Mouse (Mus musculus) inflammation-experienced regulatory T-cells, adult 6 months (primary cell): ENCODE results near the gene Tmem247. TPM values are rescaled to one million over a fixed set of nuclear protein-coding genes. Genes with fewer than 3 reads are reported as not detected.

ENCODE experiments used
- ATAC-seq: one replicate; pipeline ENCODE4 v1.8.0; 2017
- polyA plus RNA-seq, 3 experiments: library from polyadenylated mRNA; unstranded; fragments of 100-300 nt; shearing (Covaris generic); gene quantifications; one replicate each; pipeline ENCODE4 v1.2.1; 2017

Gene Tmem247
- not detected for polyA plus RNA-seq

DNA sequence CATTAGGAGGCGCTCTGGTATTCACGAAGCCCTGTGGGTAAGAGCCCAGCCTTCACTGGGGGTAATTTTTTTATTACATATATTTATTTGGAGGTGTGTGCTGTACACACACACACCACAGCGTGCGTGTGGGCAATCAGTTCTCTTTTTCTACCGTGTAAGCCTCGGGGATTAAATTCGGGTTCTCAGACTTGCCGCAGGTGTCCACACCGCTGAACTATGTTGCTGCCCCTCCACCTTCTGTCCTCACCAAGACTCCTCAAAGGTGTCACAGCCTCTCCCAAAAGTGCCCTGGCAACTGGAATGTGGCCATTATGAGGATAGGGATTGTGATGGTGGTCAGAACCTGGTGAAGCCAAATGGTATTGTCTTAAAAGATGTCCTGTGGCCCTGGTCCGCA lies at the start of gene Tmem247:
Gene Tmem247 (plus strand): TSS at position 301 of the 400 bp plus-strand sequence.
- no peak for ATAC-seq

DNA sequence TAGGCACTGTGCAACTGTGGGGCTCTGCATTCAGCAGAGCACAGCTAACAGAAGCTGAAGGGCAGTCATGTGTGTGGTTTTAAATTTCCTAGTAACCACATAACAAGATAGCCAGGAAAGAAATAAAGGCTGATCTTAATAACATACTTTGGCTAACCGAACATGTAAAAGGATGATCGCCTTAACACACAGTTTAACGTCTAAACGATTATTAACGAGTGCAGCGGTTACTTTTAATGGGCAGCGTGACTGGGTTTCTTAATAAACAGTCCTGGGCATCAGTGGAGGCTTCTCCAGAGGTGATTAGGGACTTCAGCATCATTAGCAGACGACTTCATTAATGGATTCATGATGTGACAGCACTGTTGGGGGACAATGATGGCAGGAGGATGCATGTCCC lies 46.6 kb upstream of the Tmem247 start:
- no peak for ATAC-seq

DNA sequence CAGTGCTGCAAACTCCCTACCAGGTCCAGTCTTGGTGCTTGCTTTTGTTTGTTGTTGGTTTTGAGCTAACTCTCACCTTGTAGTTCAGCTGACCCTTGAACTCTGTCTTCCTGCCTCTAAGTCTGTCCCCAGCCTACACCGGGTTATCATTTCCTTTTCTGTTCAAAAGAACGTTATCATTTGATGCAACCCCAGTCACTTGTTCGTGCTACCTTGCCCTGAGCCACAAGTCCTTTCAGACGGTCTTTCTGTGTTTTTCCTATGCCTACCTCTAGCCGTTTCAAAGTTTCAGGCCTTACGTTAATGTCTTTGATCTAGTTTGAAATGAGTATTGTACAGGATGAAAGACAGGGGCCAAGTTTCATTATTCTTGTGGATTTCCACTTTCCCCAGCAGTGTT lies 44.5 kb upstream of the Tmem247 start:
- peak; percentile 83 for ATAC-seq

DNA sequence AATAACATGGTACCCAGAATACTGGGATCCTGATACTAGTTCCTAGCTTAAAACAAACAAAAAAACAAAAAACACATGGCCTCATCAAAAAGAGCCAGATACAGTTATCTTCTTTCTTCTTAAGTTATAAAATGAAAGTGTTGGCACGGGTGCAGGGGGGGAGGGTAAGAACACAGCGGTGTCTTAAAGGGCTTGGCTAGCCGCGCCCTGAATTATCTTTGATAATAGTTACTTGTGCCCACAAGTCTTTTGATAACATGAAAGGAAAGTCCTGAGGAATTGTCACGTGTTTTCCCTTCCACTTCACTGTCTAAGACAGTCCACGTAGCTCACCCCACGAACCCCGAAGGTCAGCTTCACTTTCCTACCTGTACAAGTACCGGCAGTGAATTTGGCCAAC lies 40.2 kb upstream of the Tmem247 start:
- no peak for ATAC-seq

DNA sequence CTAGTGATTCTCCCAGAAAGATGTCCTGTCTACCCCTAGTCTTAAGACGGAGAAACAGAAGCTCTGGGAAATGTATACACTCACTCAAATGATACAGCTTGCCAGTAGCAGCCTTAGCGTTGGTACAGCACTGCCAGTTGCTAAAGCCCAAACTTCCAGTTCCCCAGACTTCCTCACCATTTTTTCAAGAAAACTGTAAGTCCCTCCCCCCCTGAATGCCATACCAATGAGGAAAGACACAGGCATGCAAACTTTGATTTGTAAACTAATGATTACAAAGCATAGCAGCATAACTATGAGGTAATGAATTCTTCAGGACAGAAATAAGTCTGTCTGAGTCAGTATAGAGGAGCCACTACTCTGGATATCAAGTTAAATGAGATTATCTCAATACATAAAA lies 39.4 kb upstream of the Tmem247 start:
- no peak for ATAC-seq

DNA sequence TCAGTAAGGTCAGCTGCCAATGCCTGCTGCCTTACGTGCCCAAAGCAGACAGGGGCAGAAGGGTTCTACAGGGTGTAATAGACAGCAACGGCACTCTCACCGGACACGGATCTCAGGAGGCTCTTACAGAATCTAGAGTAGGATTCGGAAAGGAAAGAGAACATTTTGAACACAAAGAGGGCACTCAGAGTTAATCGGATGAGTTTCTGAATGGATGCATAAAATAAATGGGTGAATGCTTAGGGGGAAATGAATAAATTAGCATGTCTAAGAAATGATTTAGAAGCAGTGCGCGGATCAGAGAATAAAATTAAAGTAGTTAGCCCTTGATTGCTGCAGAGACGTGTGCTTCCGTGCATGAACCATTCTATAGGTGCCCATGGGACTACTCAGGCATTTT lies 37.1 kb upstream of the Tmem247 start:
- no peak for ATAC-seq

DNA sequence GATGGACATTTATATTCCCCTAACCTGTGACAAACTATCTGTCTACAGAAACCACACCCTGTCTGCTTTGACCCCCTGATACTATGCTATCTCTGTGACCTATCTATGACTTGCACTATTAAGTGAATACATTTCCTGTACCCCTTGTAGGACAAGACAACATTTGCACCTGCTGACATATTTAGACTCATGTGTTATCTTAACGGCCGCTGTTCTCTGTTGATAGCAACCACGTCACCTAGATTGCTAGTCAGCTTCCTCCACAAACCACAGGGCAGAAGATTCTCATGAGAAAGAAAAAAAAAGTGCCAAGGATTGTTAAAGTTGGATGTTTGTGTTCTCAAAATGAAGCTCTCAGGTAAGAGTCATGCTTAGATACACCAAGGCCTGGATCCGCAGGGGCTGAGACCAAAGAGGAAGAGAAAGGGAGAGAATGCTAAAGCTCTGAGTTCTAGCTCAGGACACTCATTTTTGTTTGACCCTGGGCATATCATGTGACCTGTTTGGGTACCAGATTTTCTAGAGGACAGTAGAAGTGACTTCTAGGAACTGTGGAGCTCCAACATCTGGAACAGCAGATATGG lies 36.6 kb upstream of the Tmem247 start:
- ATAC-seq, result peak; percentile 93

DNA sequence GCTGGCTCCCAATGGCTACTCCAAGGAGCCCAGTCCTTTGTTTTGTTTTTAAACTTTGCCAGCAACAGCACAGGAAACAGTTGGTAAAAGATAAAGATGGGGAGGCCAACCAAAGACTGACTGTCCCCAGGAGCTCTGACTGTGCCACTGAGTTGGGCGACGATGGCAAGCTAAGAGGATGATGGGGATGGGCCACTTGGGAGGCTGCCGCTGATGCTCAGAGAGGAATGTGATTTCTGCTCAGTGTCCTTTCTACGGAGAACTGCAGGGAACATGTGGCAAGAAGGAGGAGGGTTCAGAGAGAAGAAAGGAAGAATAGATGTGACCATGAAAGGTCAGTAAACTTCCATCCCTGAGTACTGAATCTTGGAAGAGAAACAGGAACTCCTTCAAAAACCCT lies 22.0 kb upstream of the Tmem247 start:
- no peak for ATAC-seq

DNA sequence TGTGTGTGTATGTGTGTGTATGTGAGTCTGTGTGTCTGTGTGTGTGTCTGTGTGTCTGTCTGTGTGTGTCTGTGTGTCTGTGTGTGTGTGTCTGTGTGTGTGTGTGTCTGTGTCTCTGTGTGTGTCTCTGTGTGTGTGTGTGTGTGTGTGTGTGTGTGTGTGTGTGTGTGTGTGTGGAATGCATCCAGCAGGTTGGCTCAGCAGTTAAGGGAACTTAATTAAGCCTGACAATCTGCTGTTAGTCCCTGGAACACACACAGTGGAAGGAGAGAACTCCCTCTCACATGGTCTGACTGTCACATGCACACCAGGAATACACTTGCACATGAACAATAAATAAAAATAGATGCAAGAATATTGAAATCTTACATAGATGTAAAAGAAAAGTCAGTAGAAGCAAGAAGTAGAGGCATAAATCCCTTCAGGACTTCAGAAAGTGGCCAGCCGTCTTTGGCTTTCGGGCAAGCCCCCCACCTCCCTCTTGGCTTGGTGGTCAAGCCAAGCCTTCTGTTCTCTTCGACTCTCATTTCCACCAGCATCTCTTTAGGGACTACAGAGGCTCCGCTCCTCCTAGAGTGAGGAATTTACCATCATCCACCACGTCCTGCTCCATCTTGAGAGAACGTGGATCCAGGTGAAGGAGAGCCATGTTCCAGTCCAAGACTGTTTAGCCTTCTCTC lies 19.5 kb upstream of the Tmem247 start:
- ATAC-seq, result no peak

DNA sequence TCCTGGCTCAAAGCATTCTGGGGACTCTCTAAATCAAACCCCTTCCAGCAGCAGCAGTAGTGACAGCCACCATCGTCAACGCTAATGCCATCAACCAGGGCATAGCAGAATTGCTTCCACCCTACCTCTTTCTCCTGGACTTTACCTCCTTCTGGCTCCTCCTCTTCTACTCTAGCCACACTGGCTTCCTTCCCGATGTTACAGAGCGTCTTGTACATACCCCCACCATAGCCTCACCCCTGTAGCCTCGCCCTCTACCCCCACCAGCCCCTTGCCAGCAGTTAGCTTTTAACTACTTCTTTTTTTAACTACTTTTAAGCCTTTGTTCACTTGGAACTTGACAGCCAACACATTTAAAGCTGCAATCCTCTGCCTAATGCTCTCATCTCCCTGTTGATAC lies 17.3 kb upstream of the Tmem247 start:
- ATAC-seq, result no peak

DNA sequence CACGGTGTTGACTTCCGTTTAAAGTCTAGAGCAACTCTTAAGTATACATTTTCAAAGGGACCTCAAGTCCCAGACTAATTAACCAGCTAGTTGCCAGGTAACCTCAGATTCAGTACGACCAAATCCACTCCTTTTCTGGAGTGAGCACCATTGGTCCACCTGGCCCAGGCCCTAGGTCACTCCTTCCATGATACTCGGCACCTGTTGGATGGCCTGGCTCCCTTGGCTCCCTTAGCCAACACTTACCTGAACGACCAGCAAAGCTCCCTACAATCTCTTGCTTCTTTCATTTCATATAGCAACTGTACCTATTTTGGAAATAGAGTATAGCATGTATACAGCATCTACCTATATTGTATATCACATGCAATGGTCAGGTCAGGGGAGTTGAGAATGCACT lies 16.6 kb upstream of the Tmem247 start:
- no peak for ATAC-seq

DNA sequence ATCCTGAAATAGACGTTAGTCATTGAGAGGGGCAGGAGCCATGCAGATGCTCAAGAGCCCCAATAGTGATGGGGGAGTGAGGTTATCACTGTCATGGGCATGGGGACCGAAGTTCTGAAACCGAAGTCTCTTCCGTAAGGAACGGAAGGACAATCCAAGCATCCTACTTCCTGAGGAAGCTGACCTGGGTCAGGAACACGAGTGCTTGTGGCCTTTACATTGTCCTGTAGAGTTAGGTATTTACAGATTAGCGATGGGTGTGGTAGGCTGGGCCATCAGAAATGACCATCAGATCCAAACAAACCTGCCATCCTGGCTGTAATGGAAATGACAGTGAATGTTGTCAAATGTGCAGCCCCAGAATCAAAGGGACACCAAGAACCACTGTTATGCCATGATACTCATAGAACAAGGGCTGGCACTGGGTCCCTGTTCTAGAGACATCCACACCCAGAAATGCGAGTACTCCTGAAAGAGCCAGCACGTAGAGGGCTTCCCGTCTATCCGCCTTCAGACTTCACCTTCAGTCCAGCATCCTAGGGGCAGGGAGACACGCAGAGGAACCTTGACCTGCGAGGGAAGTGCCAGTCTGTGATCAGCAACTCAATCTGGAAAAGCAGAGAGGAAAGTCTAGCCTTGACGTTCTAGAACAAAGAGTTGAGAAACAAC lies 14.6 kb upstream of the Tmem247 start:
- ATAC-seq, result no peak

DNA sequence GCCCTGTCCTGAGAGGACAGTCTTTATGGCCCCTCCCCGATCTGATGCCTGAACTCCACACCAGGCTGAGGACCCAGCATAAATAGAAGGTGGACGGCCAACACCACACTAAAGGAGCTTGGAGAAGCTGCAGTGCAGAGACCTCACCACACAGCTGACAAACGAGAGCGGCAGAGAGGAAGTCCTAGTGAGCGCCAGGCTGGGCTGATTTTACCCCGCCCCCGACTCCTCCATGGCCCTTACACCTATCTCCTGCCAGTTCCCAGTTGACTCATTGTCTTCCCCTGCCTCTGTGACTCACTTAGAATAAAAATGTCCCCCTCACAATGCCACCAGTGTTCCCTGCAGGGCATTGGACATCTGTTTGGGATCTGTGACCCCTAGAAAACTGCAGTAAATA lies 13.6 kb upstream of the Tmem247 start:
- peak; percentile 60 for ATAC-seq

DNA sequence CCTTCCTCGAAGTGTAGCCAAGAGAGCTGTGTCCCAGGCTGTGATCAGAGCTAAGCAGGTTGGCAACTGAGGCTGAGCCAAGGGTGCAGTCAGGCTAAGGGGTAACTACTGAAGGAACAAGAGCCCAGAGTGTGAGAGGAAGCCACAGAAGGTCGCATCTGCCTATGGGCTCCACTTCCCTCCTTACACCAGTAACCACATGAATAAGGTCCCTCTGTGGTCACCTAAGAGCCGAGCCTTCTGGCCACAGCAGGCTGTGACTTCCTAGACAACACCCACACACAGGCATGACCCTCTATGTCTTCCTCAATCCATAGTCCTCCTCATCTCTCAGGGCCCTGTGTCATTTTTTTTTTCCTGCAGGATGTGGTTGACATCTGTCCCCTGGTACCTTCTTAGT lies 12.9 kb upstream of the Tmem247 start:
- no peak for ATAC-seq

DNA sequence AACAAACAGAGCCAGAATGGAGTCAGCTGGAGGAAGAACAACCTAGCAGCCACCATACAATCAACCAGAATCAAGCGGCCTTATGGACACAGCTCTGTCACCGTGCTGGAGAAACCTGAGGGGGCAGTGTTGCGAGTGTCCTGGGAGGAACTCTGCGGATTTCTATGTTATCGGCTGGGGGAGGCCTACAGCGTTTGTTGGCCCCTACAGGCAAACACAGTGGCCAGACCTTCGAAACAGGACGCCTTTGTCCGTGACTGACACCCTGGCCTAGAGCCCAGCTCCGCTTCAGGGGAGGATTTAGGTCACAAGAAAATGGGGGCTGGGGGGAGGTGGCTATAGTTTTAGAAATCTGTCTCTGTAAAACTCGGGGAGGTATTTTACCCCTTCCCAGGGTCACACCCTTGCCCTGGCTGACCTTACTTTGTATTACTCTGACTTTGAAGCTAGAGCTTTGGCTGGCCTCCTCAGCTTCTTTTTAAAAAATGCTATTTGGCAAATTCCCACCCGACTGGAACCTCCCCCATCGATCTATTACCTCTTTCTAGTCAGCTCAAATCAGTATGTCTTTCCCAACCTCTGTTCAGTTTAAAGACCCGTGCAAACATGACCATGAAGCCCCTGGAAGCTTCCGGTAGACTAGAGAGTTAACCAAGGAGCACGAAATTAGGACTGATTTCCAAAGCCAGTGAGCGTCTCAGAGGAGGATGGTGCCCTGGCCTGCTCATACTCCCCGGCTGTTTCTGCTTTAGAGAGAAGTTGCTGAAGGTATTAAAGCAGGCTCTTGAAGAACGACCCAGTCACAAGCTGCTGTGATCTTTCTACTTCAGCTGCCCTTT lies 11.6 kb upstream of the Tmem247 start:
- peak; percentile 21 for ATAC-seq

DNA sequence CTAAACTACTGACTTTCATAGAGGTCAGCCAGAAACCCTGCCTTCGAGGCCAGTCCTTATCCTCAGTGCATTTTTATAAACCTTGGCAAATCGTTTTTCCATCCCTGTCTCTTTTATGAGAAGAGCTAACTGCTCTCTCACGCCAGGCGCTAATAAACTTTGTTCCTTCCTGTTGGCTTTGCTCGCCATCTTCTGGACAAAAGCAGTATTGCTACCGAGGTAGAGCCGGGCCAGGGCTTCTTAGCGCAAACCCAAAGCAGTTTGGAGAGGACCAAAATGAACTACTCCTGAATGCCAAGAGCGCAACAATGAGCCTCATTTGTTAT lies 11.0 kb upstream of the Tmem247 start:
- ATAC-seq, result peak; percentile 86

DNA sequence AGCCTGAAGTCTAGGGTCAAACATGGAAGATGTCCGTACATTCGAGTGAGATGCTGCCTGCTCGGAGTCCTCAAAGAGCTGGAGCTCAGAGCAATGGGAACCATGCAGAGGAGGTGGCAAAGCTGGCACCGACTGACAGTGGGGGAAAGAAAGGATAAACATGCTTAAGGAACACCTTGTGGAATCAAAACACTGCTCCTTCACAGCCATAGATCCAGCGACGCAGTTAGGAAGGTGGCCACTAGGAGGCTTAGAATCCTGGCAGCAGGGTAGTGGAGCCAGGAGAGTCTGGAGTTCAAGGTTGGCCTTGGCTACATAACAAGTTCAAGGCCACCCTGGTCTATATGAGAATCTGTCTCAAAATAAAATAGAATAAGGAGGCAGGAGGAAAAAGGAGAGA lies 10.5 kb upstream of the Tmem247 start:
- ATAC-seq, result no peak

DNA sequence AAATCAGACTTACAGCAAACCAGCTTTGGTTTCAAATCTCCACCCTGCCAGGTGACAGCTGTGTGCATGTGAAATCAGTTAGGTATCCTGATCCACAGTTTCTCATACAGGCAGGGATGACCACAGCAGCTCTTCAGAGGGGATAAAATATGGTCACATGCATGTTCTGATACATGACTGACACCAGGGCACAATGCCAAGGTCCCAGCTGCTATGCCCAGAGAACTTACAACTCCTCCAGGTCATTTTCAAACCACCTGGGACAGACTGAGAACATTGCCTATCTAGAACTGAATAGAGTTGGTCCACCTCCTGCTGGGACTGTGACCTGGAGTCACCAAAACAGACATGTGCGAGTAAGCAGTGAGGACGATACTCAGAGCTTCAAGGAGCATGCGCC lies 10.1 kb upstream of the Tmem247 start:
- no peak for ATAC-seq

DNA sequence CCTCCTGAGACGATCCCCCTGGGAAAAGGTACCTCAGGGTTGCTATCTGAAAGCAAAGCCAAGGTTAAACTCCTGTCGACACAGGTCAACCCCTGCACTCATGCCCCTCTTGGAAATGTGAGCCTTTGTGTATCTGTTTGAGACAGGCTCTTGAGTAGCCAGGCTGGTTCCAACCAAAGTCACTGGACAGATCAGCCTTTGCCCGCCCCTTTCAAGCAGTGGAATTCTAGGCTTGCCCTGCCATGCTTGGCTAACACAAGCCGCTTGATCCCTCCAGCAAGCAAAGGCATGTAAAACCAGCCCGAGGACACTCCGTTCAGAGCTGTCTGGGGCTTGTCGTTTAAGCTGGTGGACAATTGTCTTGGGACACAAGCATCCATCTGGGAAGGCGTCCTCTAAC lies 8.8 kb upstream of the Tmem247 start:
- no peak for ATAC-seq

DNA sequence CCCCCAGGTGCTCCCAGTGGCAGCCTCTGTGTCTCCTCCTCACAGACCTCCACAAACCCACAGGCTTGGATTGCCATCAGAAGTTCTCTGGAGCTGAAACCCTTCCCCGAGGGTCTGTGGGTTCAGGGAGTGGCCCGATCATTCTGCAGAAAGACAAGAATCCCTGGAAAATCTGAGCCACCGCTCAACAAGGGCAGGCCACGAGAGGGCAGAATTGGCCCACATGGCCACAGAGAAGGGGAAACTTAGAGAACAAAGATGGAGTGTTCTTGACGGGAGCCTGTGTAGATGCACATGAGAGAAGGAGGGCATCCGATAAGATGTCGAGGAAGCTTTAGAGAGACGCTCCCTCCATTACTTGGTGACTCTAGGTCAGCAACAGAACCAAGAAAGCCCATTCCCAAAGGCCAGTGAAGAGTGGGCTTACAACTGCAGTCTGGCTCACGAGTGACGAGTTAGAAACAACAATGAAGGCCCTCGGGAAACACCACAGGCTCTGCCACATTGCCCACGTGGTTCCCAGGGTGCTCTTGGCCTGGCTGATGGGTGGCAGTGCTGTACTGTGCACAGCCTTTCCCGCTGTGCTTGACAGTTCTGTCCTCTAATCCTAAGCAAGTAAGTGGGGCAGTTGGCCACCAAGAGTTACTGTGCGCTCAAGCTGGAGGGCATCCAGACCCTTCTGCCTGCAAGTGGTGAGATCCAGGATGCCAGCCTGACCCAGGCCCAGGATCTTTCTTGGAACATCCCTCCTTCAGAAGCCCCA lies 7.2 kb upstream of the Tmem247 start:
- ATAC-seq, result no peak

DNA sequence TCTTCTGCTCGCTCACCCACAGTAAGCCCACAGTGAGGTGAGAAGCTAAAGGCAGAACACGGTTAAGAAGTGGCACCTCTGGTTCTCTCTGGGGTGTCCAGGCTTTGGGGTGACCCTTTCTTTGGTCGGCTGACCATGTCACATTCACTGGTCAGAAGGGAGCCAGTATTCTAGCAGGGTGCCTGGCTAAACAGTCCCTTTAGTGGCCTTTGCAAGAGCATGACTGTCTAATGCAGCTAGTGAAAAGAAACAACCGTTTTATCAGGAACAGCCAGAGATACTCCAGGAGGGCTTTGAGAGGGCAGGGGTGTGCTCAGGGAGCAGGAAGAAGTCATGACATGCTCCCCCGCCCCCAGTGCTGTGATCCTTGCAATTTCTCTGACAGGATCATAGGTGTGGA lies 5.9 kb upstream of the Tmem247 start:
- ATAC-seq, result no peak

DNA sequence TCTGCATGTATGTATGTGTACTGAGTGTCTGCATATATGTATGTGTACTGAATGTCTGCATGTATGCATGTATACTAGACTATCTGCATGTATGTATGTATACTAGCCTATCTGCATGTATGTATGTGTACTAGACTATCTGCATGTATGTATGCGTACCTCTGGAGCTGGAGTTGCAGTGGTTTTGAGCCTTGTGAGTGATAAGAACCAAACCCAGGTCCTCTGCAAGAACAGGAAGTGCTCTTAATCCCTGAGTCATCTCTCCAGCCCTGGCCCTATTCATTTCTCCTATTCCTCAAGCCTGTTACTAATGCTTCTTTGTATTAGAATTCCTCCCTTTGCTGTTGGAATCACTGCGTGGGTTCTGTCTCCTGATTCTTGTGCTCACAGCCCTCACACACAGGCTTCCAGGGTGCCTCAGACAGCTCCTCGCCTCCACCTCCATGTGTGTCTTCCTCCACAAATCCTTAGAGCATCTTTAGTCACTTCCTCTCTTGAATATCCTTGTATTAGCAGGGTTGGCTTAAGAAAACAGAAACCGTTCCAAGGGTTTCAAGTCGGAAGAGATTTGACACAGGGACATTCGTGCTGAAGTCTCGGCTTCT lies 4.0 kb upstream of the Tmem247 start:
- no peak for ATAC-seq
